Mouse (Mus musculus) gastrocnemius, adult 2 months (tissue): Measurements from ENCODE around the gene Pax1. TPM values are rescaled to one million over a fixed set of nuclear protein-coding genes. Genes with fewer than 3 reads are reported as not detected.

Experiments used
- DNase-seq: peaks from one replicate; pipeline ENCODE4 v3.0.0; 2022
- H3K27ac ChIP-seq: fragments of 200-600 bp; 2 replicates; pipeline ENCODE4 v1.8.1; 2022; ENCODE audit warnings: mild to moderate bottlenecking
- H3K4me3 ChIP-seq: fragments of 200-600 bp; 2 replicates; pipeline ENCODE4 v1.8.1; 2022; ENCODE audit warnings: mild to moderate bottlenecking, moderate library complexity
- CTCF ChIP-seq: fragments of 200-600 bp; IDR thresholded peaks from 2 replicates; pipeline ENCODE4 v1.8.1; 2022; ENCODE audit warnings: antibody characterized with exemption, mild to moderate bottlenecking, moderate library complexity
- intact Hi-C: fragments of 180-260 bp; cut with DNase I; formaldehyde crosslinking; loops from one replicate; pipeline ENCODE4 v1.15.1; 2025
- total RNA-seq, 2 experiments: library from RNA; stranded (reverse); gene quantifications; 2 replicates each; pipeline ENCODE4 v1.2.3; 2021

Gene Pax1
- total RNA-seq, 2 experiments from 2014 or later: not detected

DNA sequence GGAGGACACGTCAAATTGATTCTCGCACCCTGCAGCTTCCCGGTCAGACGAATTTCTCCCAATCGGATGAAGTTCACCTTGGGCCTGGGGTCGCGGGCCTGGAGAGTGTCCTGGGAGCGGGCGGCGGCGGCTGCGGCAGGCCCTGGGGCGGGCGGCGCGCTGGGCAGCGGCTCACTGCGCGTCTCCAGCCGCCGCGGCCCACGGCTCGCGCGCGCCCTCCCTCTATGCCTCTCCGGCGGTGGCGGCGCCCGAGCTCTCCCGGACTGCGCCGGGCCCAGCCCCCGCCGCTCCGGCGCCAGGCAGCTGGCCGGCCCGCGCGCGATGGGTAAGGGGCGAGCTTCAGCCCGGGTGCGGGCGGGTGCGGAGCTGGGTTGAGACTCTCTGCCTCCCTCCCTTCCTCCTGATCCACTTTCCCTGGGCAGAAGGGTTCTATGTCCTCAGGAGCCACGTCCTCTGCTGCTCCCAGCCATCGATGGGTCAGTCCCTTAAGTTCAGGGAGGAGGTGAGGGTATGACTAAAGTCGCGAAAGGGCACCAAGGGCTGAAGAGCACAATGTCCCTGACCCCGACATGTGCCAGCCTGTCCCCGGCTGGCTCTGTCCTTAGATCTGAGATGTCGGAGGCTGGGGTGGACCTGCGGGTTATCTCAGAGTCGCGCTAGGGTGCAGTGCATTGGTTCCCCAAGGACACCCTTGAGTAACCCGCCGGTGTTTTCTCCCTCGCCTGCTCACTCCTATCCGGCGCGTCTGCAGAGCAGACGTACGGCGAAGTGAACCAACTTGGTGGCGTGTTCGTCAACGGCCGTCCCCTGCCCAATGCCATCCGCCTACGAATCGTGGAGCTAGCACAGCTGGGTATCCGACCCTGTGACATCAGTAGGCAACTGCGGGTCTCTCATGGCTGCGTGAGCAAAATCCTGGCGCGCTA is 3.5 kb downstream of the Pax1 start:
- TF ChIP-seq CTCF: no peak
- intact Hi-C loops: no loop called here
- H3K27ac ChIP-seq: no peak overlapping the region
- H3K4me3 ChIP-seq: peak overlapping the region; percentile 45
- peak; percentile 26 for DNase-seq

DNA sequence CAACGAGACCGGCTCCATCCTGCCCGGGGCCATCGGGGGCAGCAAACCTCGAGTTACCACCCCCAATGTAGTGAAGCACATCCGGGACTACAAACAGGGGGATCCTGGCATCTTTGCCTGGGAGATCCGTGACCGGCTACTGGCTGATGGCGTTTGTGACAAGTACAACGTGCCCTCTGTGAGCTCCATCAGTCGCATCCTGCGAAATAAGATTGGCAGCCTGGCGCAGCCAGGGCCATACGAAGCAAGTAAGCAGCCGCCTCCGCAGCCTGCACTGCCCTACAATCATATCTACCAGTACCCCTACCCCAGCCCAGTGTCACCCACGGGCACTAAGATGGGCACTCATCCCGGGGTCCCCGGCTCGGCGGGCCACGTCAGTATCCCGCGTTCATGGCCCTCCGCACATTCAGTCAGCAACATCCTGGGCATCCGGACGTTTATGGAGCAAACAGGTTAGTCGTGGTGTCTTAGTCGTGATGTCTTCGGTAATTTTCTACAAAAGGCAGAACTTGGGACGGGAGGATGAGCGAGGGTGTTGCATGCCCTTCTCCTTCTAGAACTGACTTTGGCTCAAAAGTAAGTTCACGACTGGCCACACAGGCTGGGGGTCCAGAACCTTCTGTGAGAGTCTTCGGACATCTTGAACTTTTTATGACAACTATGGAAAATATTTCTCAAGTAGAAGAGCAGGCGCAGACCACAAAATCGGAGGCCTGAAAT is 4.3 kb downstream of the Pax1 start:
- TF ChIP-seq CTCF: no peak
- Histone ChIP-seq H3K27ac (no peak overlapping the region), H3K4me3 (no peak overlapping the region)
- DNase-seq: no peak
- intact Hi-C loops: no loop called here

DNA sequence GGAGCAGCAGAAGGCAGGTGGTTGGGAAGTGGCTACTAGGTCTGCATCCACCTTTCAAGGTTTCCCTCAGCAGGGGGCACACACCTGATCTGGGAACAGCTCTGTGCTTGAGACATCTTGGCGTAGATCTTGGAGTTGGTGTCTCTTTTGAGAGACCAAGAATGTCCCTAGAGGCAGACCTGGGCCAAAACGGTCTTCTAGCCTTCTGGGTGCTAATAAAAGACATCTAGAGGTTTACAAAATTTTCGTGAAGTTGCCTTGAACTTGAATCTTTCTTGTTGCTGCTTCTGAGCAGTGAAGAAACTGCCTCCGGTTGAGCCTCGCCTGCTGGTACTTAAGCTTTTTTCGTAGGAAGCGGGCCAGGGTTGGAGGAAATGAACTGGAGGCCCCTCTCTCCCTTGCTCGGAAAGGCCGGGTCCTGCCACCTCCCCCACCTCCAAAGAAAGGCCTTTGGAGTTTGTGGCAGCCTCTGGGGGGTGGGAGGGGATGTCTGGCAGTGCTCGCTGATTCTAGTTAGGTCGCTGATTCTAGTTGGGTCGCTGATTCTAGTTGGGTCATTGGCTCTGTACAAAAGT is 5.6 kb downstream of the Pax1 start:
- TF ChIP-seq CTCF: no peak
- no peak overlapping the region for H3K4me3 ChIP-seq
- H3K27ac ChIP-seq: no peak overlapping the region
- intact Hi-C loops: no loop called here
- no peak for DNase-seq

DNA sequence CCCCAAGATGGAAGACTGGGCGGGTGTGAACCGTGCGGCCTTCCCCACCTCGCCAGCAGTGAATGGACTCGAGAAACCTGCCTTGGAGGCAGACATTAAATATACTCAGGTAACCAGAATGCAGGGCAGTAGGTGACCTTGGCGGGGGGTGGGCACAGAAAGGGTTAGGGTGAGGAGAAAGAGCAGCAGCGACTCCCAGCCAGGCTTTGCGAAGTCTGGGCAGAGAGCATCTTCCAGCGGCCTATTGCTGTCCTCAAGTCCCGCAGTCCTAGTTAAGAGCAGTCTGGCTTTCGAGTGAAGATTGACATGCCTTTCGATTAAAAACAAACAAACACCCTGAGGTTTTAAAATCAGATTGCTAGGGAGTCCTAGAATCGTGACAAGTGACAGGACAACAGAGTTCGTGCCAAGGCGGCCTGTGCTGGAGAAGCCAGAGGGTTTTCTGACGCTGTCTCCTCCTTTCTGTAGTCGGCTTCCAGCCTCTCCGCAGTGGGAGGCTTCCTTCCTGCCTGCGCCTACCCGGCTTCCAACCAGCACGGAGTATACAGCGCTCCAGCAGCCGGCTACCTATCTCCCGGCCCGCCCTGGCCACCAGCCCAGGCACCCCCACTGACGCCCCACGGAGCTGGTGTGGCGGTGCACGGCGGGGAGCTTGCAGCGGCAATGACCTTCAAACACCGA is 6.3 kb downstream of the Pax1 start:
- DNase-seq: no peak
- intact Hi-C loops: no loop called here
- no peak overlapping the region for H3K27ac ChIP-seq
- TF ChIP-seq CTCF: no peak
- no peak overlapping the region for H3K4me3 ChIP-seq

DNA sequence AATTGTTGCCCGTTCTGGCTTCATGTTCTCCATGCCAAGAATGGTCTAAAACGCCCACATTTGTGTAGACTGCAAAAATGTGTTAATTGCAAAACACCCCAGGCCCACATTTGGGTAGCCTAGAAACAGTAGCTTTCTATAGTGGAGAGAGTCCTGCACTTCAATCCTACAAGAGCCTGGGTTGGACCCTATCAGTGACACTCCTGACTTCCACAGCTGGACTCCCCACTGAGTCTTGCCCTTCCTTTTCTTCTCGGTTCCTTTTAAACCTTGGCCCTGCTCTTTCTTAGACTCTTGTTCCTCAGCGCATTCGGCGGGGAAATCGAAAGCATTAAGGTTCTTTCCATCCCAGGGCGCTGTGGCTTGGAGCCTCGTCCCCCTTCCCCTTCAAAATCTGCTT is 7.8 kb downstream of the Pax1 start:
- no peak for DNase-seq
- Histone ChIP-seq H3K27ac (no peak overlapping the region), H3K4me3 (no peak overlapping the region)
- no peak for TF ChIP-seq CTCF
- intact Hi-C loops: no loop called here

DNA sequence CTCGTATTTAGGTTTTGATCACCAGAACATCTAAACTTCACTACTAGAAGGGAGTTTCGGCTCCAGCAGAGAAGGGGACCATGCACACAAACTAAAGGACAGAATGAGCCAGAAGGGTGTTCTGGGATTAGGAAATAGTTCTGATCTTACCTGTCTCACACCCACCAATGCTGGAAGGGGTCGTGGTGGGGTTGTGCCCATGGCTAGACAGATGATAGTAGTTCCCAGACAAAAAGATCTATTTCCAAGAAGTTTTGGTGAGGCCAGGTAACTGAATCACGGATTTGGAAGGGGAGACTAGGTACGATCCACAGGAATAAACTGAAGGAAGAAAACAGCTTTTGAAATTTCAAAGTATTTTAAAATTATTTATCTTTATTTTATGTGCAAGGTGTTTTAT is 8.4 kb downstream of the Pax1 start:
- Histone ChIP-seq H3K27ac (no peak overlapping the region), H3K4me3 (no peak overlapping the region)
- TF ChIP-seq CTCF: no peak
- no peak for DNase-seq
- intact Hi-C loops: no loop called here

DNA sequence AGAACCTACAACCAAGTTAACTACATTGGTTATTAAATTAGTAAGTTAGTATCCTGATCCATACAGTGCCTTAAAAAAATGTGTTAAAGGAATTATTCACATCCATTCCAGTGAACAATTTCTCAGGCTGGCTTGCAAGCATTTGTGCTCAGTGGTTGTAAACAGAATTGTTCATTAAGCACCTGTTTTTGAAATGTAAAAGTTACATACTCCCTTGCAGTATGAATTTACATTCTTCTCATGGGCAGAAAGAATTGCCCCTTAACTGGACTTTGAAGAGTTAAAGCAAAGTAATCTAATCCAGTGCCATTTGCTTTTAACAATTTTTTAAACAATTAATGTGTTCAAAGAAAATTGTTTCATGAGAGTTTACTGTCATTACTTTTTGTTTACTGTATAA is 9.6 kb downstream of the Pax1 start:
- Histone ChIP-seq H3K27ac (no peak overlapping the region), H3K4me3 (no peak overlapping the region)
- intact Hi-C loops: no loop called here
- no peak for TF ChIP-seq CTCF
- no peak for DNase-seq

DNA sequence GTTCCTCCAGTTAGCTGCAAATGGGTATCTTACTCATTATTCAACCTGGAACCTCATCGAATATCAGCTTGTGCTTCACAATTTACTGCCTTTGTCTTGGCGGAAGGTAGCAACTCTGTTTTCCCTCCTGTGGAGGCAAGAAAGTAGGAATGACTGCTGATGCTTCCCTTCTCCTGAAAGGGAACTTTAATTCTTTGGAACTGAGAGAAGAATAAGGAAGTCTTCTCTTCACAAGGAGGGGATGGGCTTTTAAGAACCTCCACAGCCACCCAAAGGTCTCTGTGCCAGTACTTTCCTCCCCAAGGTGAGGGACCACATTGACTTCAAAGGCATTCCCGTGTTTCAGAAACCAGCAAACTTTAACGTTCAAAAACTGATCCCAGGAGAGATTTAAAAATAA is 10.1 kb downstream of the Pax1 start:
- no peak for DNase-seq
- intact Hi-C loops: no loop called here
- Histone ChIP-seq H3K4me3 (no peak overlapping the region), H3K27ac (no peak overlapping the region)
- TF ChIP-seq CTCF: no peak

DNA sequence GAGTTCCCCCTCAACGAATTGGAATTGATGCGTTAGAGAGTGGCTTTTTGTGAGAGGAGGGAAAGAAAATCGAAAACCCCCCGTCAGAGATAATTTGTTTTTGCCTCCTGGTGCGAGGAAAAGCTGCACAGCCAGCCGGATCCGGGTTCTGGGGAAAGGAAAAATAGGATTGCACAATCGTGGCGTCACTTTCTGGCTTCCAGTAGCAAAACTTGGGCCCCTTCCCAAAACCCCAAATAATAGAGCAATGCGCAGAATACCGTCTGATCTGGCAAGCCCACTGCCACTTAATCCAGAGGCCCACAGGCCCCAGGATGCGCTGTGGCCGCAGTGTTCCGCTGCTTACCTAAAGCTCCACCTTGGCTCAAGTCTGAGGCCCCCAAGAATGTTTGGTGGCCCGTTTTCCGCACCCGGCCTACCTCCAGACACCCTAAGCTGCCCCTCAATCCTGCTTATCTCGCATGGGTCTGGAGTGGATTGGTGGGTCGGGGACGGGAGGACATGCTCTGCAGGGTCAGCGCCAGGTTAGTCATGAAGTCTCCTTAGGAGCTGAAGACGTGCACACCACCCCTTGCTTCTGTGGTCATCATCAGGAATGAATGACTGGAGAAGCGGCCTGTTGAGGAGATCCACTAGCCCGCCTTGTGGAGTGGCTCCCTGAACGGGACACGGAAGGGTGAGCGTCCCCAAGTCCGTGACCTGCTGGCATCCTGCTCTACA is 11.4 kb downstream of the Pax1 start:
- TF ChIP-seq CTCF: no peak
- intact Hi-C loops: no loop called here
- no peak for DNase-seq

DNA sequence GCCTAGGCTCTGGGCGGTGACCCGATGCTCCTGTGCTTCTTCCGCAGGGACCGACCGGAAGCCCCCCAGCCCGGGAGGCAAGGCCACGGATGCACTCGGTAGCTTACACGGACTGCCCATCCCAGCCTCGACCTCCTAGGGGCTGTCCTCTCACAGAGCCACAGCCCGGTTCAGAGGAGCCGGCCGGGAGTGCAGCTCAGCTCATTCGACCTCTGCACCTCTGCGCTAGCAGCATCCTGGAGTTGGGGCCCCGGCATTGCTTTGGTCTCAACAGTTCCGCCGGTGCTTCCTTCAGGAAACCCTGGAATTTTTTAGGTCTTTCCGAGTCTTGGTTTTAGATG is 11.9 kb downstream of the Pax1 start:
- Histone ChIP-seq H3K27ac (no peak overlapping the region), H3K4me3 (no peak overlapping the region)
- TF ChIP-seq CTCF: no peak
- intact Hi-C loops: no loop called here
- DNase-seq: no peak

More for the DNA sequence above, 11.4 kb downstream of the Pax1 start:
- Histone ChIP-seq H3K4me3 (no peak overlapping the region), H3K27ac (no peak overlapping the region)

DNA sequence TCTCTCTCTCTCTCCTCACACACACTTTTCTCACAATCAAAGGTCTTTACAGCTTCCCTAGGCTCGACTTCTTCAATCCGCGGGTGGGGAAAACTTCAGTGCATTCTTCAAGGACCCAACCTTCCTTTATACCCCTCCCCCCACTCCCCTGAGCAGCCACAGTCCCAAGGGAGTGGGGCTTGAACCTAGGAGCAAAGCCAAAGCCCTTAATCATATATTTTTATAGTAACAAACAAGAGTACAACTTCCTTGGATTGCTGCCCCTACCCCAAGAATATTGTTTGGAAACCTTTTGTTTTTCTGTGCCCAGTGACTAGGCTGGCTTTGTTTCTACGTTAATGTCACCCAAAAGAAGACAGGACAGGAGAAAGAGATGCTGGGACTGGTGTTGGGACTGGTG is 12.5 kb downstream of the Pax1 start:
- DNase-seq: no peak
- intact Hi-C loops: no loop called here
- H3K4me3 ChIP-seq: no peak overlapping the region
- no peak overlapping the region for H3K27ac ChIP-seq
- no peak for TF ChIP-seq CTCF

DNA sequence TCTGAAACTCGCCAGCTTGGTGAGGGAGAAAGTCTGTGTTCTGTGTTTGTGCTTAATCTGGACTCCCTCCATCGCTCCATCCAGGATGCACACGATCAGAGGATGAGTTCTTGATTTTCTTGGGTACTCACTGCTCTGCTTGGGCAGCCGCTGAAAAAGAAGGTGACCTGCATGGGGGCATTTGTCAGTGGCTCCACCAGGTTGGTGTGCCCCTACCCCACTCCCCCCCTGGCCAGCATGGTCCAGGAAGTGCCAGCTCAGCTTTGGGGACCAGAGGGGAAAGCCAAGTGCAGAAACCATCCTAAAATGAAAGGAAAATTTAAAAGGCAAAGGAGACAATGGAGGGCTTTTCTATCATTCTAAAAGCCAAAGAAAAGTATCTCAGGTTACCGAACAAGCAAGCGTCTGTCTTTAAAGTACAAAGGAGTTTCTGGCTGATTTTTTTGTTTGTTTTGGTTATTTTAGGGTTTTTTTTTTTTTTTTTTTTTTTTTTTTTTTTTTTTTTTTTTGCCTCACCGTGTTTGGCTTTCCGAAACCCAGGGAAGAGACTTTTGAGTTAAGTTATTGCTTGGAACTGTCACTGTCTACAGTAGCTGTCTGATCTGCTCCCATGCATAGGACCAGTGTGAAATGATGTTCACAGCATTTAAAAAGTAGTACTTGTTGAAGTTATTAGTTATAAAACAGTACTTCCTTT is 13.4 kb downstream of the Pax1 start:
- intact Hi-C loops: no loop called here
- no peak overlapping the region for H3K4me3 ChIP-seq
- TF ChIP-seq CTCF: no peak
- no peak overlapping the region for H3K27ac ChIP-seq
- DNase-seq: no peak
